Mouse (Mus musculus) embryonic facial prominence, embryonic 13.5 days (tissue): ENCODE measurements around the gene Kcns1. TPM values are rescaled to one million over a fixed set of nuclear protein-coding genes. Genes with fewer than 3 reads are reported as not detected.

Source experiments
- ATAC-seq: fragments of 200-750 bp; cut with Nextera tagmentation; 2 replicates; pipeline ENCODE4 v1.8.0; 2017; ENCODE audit warnings: low read depth; ENCODE audit not compliant: insufficient number of reproducible peaks, insufficient read depth, low FRiP score, low TSS enrichment
- H3K27ac ChIP-seq: fragments of 300-500 bp; sonication (generic); 2 replicates; pipeline ENCODE4 v1.5.1; 2015; ENCODE audit warnings: moderate library complexity, mild to moderate bottlenecking, inconsistent platforms
- H3K27me3 ChIP-seq: fragments of 300-500 bp; sonication (generic); 2 replicates; pipeline ENCODE4 v1.6.1; 2015; ENCODE audit warnings: mild to moderate bottlenecking, inconsistent platforms
- H3K36me3 ChIP-seq: fragments of 300-500 bp; sonication (generic); 2 replicates; pipeline ENCODE4 v1.6.1; 2015; ENCODE audit warnings: mild to moderate bottlenecking, inconsistent platforms
- H3K4me1 ChIP-seq: fragments of 300-500 bp; sonication (generic); 2 replicates; pipeline ENCODE4 v1.6.1; 2015; ENCODE audit warnings: inconsistent platforms
- H3K4me2 ChIP-seq: fragments of 300-500 bp; sonication (generic); 2 replicates; pipeline ENCODE4 v1.6.1; 2015; ENCODE audit warnings: moderate library complexity, mild to moderate bottlenecking, inconsistent platforms
- H3K4me3 ChIP-seq: fragments of 300-500 bp; sonication (generic); 2 replicates; pipeline ENCODE4 v1.5.1; 2015; ENCODE audit warnings: mild to moderate bottlenecking, inconsistent platforms
- H3K9ac ChIP-seq: fragments of 300-500 bp; sonication (generic); 2 replicates; pipeline ENCODE4 v1.6.1; 2015; ENCODE audit warnings: mild to moderate bottlenecking, inconsistent platforms
- H3K9me3 ChIP-seq: fragments of 300-500 bp; sonication (generic); 2 replicates; pipeline ENCODE4 v1.6.1; 2016; ENCODE audit warnings: inconsistent platforms
- WGBS: fragments of 180-500 bp; shearing (Covaris S2); methylation state at CpG from one replicate; pipeline ENCODE4 v1.1.7; 2015; ENCODE audit warnings: mixed read lengths; 5-methylcytosine and 5-hydroxymethylcytosine counted together
- polyA plus RNA-seq: library from polyadenylated mRNA; unstranded; fragments of >200 nt; fragmentation: Nextera tagmentation; extraction: Ambion mirVana; gene quantifications from 2 replicates; pipeline ENCODE4 v1.2.1, GENCODE M21; 2015

Gene Kcns1
- polyA plus RNA-seq, 1 experiment from 2014 or later: 0.80 TPM

GRCm38 (mm10) chr2:164167752-164168570, 3.0 kb downstream of the Kcns1 start:
- H3K9me3 ChIP-seq: no peaks in the 10 kb centered on the region
- no peak for ATAC-seq
- H3K4me1 ChIP-seq: peaks cover 26% of the 10 kb centered on the region
- WGBS: 14% methylated on average over 90 of the region's 90 CpGs
- no peaks in the 10 kb centered on the region for H3K36me3 ChIP-seq
- H3K4me2 ChIP-seq: peak overlapping the region; percentile 69
- H3K9ac ChIP-seq: peak overlapping the region; percentile 54; the same call in 1 of the 2 replicates
- peaks cover 77% of the 10 kb centered on the region for H3K27me3 ChIP-seq
- peak overlapping the region; percentile 42 for H3K4me3 ChIP-seq
- H3K27ac ChIP-seq: no peak overlapping the region

GRCm38 (mm10) chr2:164164941-164165340, 6.0 kb downstream of the Kcns1 start:
- no peaks in the 10 kb centered on the region for H3K9me3 ChIP-seq
- H3K4me1 ChIP-seq: peaks cover 11% of the 10 kb centered on the region
- H3K36me3 ChIP-seq: no peaks in the 10 kb centered on the region
- no peak overlapping the region for H3K27ac ChIP-seq
- H3K4me3 ChIP-seq: no peak overlapping the region
- ATAC-seq: no peak
- no peak overlapping the region for H3K4me2 ChIP-seq
- peaks cover 50% of the 10 kb centered on the region for H3K27me3 ChIP-seq
- WGBS: 94% methylated on average over 5 of the region's 5 CpGs
- H3K9ac ChIP-seq: no peak overlapping the region

GRCm38 (mm10) chr2:164161515-164162055, 9.3 kb downstream of the Kcns1 start:
- H3K9ac ChIP-seq: no peak overlapping the region
- H3K27me3 ChIP-seq: peaks cover 16% of the 10 kb centered on the region
- H3K4me3 ChIP-seq: no peak overlapping the region
- no peak overlapping the region for H3K27ac ChIP-seq
- 75% methylated on average over 11 of the region's 11 CpGs for WGBS
- ATAC-seq: no peak
- no peaks in the 10 kb centered on the region for H3K9me3 ChIP-seq
- no peak overlapping the region for H3K4me2 ChIP-seq
- 0 out of 2 replicates have a peak, but pooled peaks cover 3% of the 10 kb centered on the region for H3K4me1 ChIP-seq
- no peaks in the 10 kb centered on the region for H3K36me3 ChIP-seq

DNA sequence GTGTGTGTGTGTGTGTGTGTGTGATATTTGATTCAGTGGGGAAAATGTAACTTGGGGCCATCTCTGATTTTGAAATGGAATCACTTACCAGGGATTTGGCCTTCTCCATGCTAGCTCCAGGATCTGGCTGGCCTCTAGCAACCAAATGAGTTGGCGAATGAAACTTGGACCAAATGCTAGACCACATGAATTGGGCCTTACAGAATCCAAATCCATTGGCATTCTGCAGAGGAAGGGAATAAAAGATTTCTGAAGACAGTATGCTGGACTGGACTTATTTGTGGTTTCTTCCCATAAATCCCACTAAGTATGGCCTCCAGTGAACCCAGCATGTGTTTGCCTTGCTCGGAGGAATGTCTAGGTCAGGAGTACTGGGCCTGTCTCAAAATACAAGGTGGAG, 12.1 kb downstream of the Kcns1 start:
- no peak overlapping the region for H3K4me2 ChIP-seq
- 75% methylated on average over 2 of the region's 2 CpGs for WGBS
- H3K9ac ChIP-seq: no peak overlapping the region
- peak overlapping the region; percentile 11; the same call in 1 of the 2 replicates for H3K27ac ChIP-seq
- H3K4me1 ChIP-seq: 0 out of 2 replicates have a peak, but pooled peaks cover 3% of the 10 kb centered on the region
- peaks cover 9% of the 10 kb centered on the region for H3K36me3 ChIP-seq
- H3K4me3 ChIP-seq: no peak overlapping the region
- no peaks in the 10 kb centered on the region for H3K27me3 ChIP-seq
- ATAC-seq: no peak
- H3K9me3 ChIP-seq: no peaks in the 10 kb centered on the region

- no peak overlapping the region for H3K4me3 ChIP-seq
- 85% methylated on average over 7 of the region's 7 CpGs for WGBS
- ATAC-seq: no peak
Measured at GRCm38 (mm10) chr2:164156158-164156557, 14.8 kb downstream of the Kcns1 start.

GRCm38 (mm10) chr2:164154007-164154406, 16.9 kb downstream of the Kcns1 start:
- Histone ChIP-seq H3K27me3 (no peaks in the 10 kb centered on the region), H3K36me3 (peaks cover 30% of the 10 kb centered on the region), H3K9me3 (no peaks in the 10 kb centered on the region), H3K4me3 (no peak overlapping the region), H3K9ac (no peak overlapping the region), H3K4me1 (peaks cover 27% of the 10 kb centered on the region), H3K27ac (no peak overlapping the region), H3K4me2 (no peak overlapping the region)
- WGBS: 93% methylated on average over 10 of the region's 10 CpGs
- no peak for ATAC-seq

More at GRCm38 (mm10) chr2:164156158-164156557, 14.8 kb downstream of the Kcns1 start:
- peaks cover 6% of the 10 kb centered on the region; the same call in 1 of the 2 replicates for H3K4me1 ChIP-seq
- H3K36me3 ChIP-seq: peaks cover 30% of the 10 kb centered on the region
- no peak overlapping the region for H3K27ac ChIP-seq
- H3K4me2 ChIP-seq: no peak overlapping the region
- no peaks in the 10 kb centered on the region for H3K9me3 ChIP-seq
- H3K27me3 ChIP-seq: no peaks in the 10 kb centered on the region
- no peak overlapping the region for H3K9ac ChIP-seq

- Histone ChIP-seq H3K9me3 (no peaks in the 10 kb centered on the region), H3K36me3 (peaks cover 30% of the 10 kb centered on the region), H3K27me3 (no peaks in the 10 kb centered on the region), H3K4me3 (no peak overlapping the region), H3K4me2 (no peak overlapping the region), H3K9ac (no peak overlapping the region), H3K27ac (no peak overlapping the region), H3K4me1 (peaks cover 26% of the 10 kb centered on the region)
- 87% methylated on average over 11 of the region's 11 CpGs for WGBS
- no peak for ATAC-seq
Measured at GRCm38 (mm10) chr2:164152341-164152740, 18.6 kb downstream of the Kcns1 start.

- peak overlapping the region; percentile 84 for H3K27ac ChIP-seq
- peak; percentile 43 for ATAC-seq
- H3K36me3 ChIP-seq: peaks cover 36% of the 10 kb centered on the region
- WGBS: 27% methylated on average over 14 of the region's 14 CpGs
- no peaks in the 10 kb centered on the region for H3K27me3 ChIP-seq
- H3K9ac ChIP-seq: no peak overlapping the region
- H3K9me3 ChIP-seq: no peaks in the 10 kb centered on the region
- H3K4me3 ChIP-seq: no peak overlapping the region
- H3K4me2 ChIP-seq: no peak overlapping the region
- H3K4me1 ChIP-seq: peaks cover 26% of the 10 kb centered on the region
Measured at GRCm38 (mm10) chr2:164150086-164150760, 20.7 kb downstream of the Kcns1 start.

DNA sequence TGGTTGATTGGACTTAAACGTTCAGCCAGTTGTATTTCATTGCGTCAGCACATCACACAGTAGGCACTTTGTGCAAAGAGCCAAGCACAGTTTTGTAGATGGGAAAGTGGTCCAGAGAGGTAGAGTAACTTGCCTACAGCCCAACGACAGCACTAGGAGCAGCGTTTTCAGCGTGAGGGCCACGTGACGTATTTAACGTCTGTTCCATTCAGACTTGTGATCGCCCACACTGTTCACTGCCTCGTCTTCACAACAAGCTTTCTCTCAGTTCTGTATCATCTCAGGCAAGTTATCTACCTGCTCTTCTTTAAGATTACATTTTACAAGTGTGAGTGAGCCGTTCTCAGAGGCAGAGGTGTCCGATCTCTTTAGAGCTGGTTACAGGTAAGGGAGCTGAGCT, 24.4 kb downstream of the Kcns1 start:
- no peaks in the 10 kb centered on the region for H3K9me3 ChIP-seq
- peaks cover 44% of the 10 kb centered on the region for H3K4me1 ChIP-seq
- H3K27ac ChIP-seq: no peak overlapping the region
- ATAC-seq: no peak
- peaks cover 7% of the 10 kb centered on the region; the same call in 1 of the 2 replicates for H3K36me3 ChIP-seq
- H3K4me3 ChIP-seq: no peak overlapping the region
- 96% methylated on average over 12 of the region's 12 CpGs for WGBS
- no peaks in the 10 kb centered on the region for H3K27me3 ChIP-seq
- no peak overlapping the region for H3K4me2 ChIP-seq
- no peak overlapping the region for H3K9ac ChIP-seq

DNA sequence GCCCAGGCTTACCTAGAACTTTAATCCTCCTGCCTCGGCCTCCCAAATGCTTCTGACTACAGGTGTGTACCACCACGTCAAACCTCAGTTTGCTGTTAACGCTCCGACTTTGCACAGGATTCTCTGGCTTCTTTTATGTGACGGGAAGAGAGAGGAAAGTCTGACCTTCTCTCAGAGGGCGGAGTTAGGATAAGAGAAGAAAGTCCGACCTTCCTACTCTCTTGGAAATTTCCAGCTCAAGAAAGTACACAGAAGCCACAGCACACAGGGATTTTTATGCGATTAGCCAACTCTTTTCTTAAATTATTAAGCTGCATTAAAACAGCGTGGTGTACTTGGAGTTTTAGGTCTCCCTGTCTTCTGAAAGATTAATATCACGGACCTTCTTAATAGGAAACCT, 26.4 kb downstream of the Kcns1 start:
- Histone ChIP-seq H3K4me2 (no peak overlapping the region), H3K4me3 (no peak overlapping the region), H3K9ac (no peak overlapping the region), H3K4me1 (peaks cover 29% of the 10 kb centered on the region), H3K36me3 (peaks cover 6% of the 10 kb centered on the region; the same call in 1 of the 2 replicates), H3K27me3 (no peaks in the 10 kb centered on the region), H3K9me3 (no peaks in the 10 kb centered on the region), H3K27ac (no peak overlapping the region)
- ATAC-seq: no peak
- 80% methylated on average over 10 of the region's 10 CpGs for WGBS

DNA sequence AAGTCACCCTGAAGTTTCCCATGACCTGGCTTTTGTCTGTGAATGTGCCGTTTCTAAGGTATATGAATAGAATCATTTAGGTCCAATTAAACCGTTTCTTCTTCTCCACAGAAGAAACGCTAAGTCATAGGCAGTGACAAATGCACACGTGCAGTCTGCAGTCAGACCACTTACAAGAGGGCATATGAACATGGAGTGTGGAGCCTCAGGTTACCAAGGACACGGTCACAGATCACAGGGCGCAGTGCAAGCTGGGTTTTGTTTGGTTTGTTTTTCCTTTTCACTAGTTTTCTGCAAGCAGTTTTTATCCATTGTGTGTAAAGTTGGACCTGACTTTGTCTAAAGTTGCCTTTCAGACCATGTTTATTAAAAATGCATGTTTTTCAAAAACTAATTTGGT, 26.9 kb downstream of the Kcns1 start:
- Histone ChIP-seq H3K9me3 (no peaks in the 10 kb centered on the region), H3K27ac (no peak overlapping the region), H3K27me3 (no peaks in the 10 kb centered on the region), H3K9ac (no peak overlapping the region), H3K4me1 (peaks cover 24% of the 10 kb centered on the region), H3K4me3 (no peak overlapping the region), H3K36me3 (peaks cover 6% of the 10 kb centered on the region; the same call in 1 of the 2 replicates), H3K4me2 (no peak overlapping the region)
- 74% methylated on average over 6 of the region's 6 CpGs for WGBS
- no peak for ATAC-seq
